Mouse (Mus musculus) fat pad, adult 2 months (tissue): Measurements from ENCODE around the gene Corin.

Experiments
- DNase-seq: peaks from one replicate; pipeline ENCODE4 v3.0.0-alpha.2; 2011; ENCODE audit warnings: low read depth, low spot score; ENCODE audit errors: extremely low read depth

The Corin gene

GRCm38 (mm10) chr5:72503531-72504523, at the start of gene Corin:
Gene Corin, minus strand, starts transcription at chr5:72504473.
- no peak for DNase-seq

- no peak for DNase-seq
These were observed 46.9 kb upstream of the Corin start for GRCm38 (mm10) chr5:72551209-72551608.

GRCm38 (mm10) chr5:72528896-72529295, 24.6 kb upstream of the Corin start:
- DNase-seq: no peak

- DNase-seq: no peak
These were observed 9.5 kb upstream of the Corin start for GRCm38 (mm10) chr5:72513808-72514207.

- DNase-seq: no peak
These were observed 1.5 kb upstream of the Corin start for GRCm38 (mm10) chr5:72505740-72506139.

- DNase-seq: no peak
These were observed 1.5 kb downstream of the Corin start for GRCm38 (mm10) chr5:72502778-72503177.

GRCm38 (mm10) chr5:72501763-72502162, 2.5 kb downstream of the Corin start:
- DNase-seq: no peak

- no peak for DNase-seq
These were observed 6.0 kb downstream of the Corin start for GRCm38 (mm10) chr5:72498271-72498670.

GRCm38 (mm10) chr5:72496756-72497155, 7.5 kb downstream of the Corin start:
- no peak for DNase-seq

GRCm38 (mm10) chr5:72493906-72494305, 10.4 kb downstream of the Corin start:
- no peak for DNase-seq

GRCm38 (mm10) chr5:72491232-72491631, 13.0 kb downstream of the Corin start:
- DNase-seq: no peak

GRCm38 (mm10) chr5:72480456-72480855, 23.8 kb downstream of the Corin start:
- no peak for DNase-seq

GRCm38 (mm10) chr5:72472317-72473009, 31.8 kb downstream of the Corin start:
- no peak for DNase-seq

GRCm38 (mm10) chr5:72471746-72472145, 32.5 kb downstream of the Corin start:
- no peak for DNase-seq

GRCm38 (mm10) chr5:72464932-72465331, 39.3 kb downstream of the Corin start:
- no peak for DNase-seq

- DNase-seq: no peak
These were observed 44.7 kb downstream of the Corin start for GRCm38 (mm10) chr5:72459374-72460112.

GRCm38 (mm10) chr5:72453690-72454089, 50.6 kb downstream of the Corin start:
- no peak for DNase-seq

- DNase-seq: no peak
These were observed 51.1 kb downstream of the Corin start for GRCm38 (mm10) chr5:72453176-72453575.

- DNase-seq: no peak
These were observed 51.5 kb downstream of the Corin start for GRCm38 (mm10) chr5:72452750-72453149.

- no peak for DNase-seq
These were observed 55.4 kb downstream of the Corin start for GRCm38 (mm10) chr5:72448846-72449245.

GRCm38 (mm10) chr5:72446104-72446503, 58.2 kb downstream of the Corin start:
- DNase-seq: no peak
